Mouse (Mus musculus) kidney, adult 2 months (tissue): Measurements from ENCODE around the gene Prkd3.

Experiments used
- CTCF ChIP-seq: fragments of 200-500 bp; conservative IDR thresholded peaks from 2 replicates; pipeline ENCODE4 v1.5.1; 2011; ENCODE audit warnings: low read depth, mild to moderate bottlenecking, control low read depth, low read length, moderate library complexity, mixed read lengths; ENCODE audit not compliant: insufficient read depth, insufficient read length
- POLR2A ChIP-seq: fragments of 200-500 bp; IDR thresholded peaks from one replicate; pipeline ENCODE4 v1.6.1; 2011; ENCODE audit warnings: low read depth, low read length, control low read depth

GRCm38 (mm10) chr17:78951225-78951624 is 69.4 kb downstream of the Prkd3 start:
- no peak for TF ChIP-seq CTCF
- no peak for TF ChIP-seq POLR2A
